Mouse (Mus musculus): Measurements from ENCODE around the gene Necap2.

Necap2 gene

DNA sequence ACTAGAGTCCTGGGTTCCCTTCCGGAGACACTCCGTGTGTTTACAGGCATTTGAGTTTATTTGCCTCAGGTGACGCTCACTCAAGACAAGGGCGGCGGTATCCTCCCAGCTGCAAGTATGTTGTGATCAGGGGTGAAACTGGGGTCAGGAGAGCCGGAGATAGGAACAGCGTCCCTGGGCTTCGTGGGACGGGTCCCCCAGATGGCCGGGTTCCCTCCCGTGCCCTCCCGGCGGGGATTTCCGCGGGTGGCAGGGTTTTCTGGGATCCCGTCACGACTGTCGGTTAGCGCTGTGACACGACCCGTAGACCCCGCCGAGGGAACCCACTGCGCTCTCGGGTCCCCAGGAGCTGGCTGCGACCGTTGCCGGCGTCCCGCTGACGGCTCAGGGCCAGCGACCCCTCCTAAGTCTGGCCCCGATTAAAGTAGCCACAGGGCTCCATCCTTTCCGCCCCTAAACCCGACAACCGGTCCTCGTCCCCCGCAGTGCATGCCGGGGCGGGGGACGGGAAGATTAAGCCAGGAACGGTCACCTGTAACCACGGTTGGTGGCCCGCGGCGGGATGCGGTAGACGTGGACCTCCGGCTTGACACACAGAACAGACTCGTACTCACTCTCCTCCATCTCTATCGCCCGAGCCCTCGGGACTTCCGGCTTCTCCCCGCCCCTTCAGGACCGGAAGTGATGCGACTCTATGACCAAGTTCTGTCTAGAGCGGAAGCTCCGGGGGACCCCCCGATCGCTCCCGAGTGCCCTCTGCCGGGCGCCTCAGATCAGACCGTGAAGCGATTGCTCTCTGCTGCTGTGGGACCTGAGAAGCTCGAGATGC lies at the start of gene Necap2:
TSS of gene Necap2 (minus strand) at position 677 of the 829 bp plus-strand sequence.
- peak; percentile 95 for DNase-seq (ENCODE audit: low spot score)

DNA sequence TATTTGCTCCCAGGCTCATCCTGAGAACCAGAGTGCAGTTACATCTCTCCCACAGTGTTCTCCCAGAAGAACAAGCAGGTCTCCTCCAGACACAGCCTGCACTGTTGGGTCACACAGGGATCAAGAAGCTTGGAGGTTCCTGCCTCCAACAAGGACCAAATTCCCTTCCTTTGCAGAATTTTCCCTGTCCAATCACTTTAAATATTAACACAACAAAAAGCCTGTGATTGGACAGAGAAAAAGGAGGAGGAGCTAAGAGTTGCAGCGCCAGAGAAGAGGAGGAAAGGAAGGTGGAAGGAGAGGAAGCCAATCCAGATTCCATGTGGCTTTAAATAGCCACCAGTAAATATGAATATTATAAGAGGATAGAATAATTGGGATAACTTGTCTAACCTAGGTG lies 44.9 kb upstream of the Necap2 start:
- DNase-seq (ENCODE audit: low spot score), result no peak

DNA sequence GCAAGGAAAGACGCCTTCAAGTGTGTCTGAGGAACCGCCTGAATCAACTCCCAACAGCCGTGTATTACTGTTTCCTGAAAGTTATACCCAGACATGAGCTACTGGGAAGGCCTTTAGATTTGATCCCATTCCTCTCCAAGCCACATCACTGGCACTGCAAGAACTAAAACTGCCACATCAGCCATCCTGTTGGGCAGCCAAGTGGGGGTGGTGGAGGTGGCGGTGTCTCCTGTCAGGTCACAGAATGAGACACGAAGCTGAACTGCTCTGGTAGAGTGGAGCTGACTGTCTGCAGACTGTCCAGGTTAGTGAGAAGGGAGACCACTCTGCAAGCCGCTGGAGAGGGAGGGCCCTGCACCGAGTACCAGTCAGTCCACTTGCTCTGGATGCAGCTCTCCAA lies 44.5 kb upstream of the Necap2 start:
- no peak for DNase-seq (ENCODE audit: low spot score)

DNA sequence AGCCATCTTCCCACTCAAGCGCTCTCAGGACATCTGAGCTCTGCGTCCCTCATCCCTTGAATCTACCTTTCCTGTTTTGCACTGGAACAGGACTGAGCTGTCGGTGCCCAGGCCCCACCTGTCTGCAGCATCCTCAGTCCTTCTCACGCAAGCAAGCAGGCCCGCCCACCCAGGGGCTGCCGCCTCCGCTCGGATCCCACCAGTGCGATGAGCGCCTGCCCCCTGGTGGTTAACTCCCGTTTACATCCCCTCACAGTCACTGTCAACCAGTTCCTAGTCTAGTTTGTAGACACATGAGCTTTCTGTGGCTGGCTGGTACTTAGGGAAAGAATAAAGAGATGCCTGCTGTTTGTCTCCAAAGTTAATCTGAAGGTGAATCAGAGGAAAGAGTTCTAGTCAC lies 42.5 kb upstream of the Necap2 start:
- no peak for DNase-seq (ENCODE audit: low spot score)

DNA sequence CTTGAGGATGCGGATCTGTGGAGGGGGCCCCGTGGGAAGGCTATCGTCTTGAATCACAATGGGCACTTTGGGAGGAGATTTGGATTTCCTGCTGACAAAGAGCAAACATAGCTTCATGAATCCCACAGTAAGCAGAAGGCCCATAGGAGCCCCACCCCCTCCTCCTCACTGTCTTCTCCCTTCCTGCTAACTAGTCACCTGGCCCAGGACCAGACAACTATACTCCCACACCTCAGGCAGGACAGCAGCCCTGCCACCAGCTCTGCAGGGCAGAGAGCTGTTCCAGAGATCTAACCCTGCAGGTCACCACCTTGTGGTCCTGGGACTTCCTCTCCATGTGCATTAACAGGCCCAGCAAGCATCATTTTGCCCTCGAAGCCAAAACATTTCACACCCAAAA lies 40.5 kb upstream of the Necap2 start:
- DNase-seq (ENCODE audit: low spot score), result no peak

DNA sequence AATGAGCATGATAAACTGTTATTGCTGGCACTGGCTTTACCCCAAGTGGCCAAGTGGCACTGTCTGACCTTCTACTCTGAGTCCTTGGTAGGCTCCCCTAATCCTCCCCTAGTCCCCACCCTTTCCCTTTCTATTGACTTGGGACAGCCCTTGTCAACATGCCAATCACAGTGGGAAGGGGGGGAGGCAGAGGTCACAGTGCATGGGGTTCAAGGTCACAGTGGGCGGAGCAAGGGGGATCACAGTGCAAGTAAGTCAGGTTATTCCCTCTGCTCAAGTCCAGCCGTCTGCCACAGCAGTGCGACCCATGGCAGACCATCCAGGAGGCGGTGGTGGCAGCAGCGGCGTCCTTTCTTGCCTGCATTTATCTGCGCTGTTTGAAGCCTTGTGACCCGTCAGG lies 37.2 kb upstream of the Necap2 start:
- no peak for DNase-seq (ENCODE audit: low spot score)

DNA sequence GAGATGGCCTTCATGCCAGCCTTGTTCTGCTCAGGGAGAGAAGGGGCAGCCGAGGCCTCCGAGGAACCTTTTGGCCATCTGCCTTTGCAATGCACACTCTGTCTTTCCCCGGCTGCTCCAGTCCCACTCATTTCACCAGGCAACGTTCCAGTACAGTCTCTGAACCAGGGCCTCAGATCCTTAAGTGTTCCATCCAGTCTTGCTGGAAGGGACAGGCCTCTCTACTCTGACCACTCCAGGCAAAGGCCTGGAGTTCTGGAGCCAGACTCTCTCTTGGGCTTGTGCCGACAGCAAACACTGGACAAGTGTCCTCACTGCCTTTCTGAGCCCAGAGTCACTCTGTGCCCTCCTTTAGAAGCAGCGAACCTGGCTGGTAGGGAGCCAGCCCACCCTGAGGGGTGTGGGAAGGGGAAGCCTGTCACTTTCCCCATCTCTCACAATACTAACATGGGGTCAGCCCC lies 36.4 kb upstream of the Necap2 start:
- DNase-seq (ENCODE audit: low spot score), result peak; percentile 45

DNA sequence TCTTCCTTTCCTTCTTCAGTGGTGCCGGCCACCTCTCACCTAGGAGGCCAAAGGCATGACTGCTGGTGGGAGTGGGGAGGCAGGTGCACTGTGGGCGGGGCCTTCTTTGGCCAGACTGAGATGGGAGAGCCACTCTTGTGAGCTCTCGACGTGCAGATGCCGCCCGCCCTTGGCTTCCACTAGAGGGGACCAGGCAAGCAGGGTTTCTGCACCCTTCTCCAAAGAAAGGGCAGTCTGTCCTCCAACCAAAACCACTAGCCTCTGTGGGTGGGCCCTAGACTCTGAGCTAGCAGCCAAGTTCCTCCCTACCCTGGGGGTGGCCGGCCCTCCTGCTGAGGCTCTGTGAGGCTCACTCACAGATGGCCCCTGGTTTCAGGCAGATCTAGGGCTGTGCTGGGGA lies 35.7 kb upstream of the Necap2 start:
- DNase-seq (ENCODE audit: low spot score), result no peak

DNA sequence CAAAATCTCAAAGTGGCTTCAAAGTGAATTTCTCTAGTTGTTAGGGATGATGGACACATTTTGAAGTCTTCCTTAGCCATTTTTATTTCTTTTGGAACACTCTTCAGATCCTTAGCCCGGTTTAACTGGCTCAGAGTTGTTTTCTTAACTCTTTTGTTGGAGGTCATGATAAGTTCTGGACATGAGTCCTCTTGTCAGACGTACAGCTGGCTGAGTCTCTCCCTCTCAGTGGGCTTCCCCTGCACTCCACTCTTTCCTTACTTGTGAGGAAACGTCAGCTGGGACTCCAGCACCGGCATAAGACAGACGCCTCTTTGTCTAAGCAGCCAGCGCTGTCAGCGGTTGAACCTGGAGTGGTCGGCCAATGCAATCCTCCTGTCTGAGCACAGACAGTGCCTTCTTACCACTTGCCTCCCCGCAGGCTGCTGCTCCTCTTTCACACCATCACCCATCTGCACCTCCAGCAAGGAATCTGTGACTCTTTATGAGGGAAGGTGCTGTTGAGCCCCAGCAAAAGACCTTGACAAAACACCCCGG lies 30.1 kb upstream of the Necap2 start:
- DNase-seq (ENCODE audit: low spot score), result no peak

DNA sequence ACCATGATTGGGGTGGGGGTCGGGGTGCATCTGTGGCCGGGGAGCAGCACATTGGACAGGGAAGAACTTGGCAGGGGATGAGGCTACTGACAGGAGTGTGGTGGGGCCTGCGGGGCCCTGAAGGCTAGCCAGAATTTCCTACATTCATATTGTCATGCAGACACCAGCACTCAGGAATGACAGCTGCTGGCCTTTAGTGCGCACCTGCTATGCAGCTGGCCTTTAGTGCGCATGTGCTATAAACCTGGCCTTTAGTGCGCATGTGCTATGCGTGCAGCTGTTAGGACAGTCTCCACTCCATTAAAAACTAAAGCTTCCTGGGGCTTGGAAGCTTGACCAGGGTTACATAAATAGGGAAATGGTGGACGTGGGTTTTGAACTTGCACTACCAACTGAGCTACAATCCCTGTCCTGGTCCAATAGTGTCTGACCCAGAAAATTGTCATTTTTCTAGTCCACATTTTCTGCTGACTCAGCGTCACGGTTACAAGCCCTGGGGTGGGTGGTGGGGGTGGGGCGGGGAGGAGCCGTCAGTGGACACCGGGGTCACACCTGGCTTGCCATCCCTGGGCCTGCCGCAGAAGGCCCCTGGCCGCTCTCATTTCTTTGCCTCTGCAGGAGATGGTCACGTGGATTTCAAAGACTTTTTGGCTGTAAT lies 28.5 kb upstream of the Necap2 start:
- DNase-seq (ENCODE audit: low spot score), result no peak

DNA sequence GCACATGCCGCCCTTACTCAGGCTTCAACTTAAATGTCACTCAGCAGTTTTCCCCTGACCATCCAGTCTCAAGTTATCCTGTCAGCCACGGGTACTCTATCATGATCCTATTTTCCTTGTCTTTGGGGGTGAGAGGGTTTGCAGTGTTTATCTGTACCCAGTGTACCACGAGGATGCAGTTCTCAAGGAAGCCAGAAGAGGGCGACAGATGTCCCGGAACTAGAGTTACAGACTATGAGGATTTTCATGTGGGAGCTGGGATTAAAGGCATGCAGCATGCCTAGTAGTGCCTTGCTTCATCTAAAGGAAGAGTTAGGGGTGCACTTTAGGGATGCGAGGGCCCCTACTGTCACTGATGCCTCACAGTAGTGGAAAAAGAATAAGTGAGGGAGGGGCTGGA lies 23.7 kb upstream of the Necap2 start:
- DNase-seq (ENCODE audit: low spot score), result peak; percentile 25

DNA sequence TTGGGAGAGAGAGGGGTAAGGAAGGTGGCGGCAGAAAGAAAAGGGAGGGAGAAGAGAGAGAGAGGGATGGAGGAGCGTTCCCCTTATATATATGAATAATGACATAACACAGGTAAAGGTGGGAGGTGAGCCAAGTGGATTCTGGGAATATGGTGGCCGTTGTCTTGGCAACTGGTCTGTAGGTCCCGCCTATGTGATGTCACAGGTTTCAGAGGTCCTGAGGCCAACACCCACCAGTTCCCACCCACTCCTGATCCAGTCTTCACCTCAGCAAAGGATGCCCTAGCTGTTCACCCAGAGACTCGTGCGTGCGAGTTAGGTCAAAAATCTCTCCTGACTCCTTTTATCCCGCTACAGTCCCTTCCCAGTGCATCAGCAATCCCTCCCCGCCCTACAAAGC lies 23.1 kb upstream of the Necap2 start:
- DNase-seq (ENCODE audit: low spot score), result no peak

DNA sequence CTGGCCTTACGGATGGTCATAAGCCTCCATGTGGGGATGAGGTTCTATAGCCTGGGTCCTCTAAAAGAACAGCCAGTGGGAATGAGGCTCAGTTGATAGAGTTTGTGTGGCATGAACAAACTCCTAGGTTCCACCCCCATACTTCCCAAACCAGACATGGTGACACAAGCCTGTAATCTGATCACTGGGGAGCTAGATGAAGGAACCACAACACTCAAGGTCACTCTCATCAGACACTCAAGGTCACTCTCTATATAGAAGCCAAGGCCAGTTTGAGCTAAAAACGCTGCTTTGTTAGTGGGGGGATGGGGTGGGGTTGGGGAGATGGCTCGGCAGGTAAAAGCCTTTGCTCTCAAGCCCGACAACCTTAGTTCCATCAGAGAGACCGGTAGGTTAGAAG lies 21.8 kb upstream of the Necap2 start:
- no peak for DNase-seq (ENCODE audit: low spot score)

DNA sequence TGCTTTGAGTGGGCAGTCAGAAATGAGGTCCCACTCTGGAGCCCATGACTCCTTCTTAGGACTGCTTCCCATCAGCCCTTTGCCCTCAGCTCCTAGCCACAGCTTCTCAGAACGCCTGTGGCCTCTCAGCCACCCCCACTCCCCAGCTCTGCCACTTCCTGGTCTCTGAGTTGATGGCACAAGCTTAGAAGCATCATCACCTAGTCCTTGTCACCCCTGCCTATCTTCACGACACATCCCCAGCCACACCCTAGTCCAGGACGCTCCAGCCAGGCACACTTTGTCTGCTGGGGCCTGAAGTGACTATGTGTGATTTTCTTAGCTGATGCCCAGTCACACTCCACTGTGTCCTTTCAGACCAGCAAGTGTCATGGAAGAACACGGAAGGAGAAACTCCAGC lies 20.8 kb upstream of the Necap2 start:
- DNase-seq (ENCODE audit: low spot score), result no peak

DNA sequence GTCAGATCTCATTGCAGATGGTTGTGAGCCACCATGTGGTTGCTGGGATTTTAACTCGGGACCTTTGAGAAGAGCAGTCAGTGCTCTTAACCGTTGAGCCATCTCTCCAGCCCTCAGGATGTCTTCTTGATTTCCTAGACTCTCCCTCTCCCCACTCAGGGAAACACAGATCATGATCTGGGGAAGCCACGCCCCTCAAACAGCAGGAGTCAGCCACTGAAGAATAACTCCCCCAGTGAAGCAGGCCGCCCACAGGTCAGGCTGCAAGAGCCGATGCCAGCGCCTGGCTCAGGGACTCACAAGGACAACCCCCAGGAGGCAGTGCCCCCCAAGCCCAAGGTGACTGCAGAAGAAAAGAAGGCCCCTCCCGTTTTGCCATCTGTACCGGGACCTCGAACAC lies 18.6 kb upstream of the Necap2 start:
- no peak for DNase-seq (ENCODE audit: low spot score)

DNA sequence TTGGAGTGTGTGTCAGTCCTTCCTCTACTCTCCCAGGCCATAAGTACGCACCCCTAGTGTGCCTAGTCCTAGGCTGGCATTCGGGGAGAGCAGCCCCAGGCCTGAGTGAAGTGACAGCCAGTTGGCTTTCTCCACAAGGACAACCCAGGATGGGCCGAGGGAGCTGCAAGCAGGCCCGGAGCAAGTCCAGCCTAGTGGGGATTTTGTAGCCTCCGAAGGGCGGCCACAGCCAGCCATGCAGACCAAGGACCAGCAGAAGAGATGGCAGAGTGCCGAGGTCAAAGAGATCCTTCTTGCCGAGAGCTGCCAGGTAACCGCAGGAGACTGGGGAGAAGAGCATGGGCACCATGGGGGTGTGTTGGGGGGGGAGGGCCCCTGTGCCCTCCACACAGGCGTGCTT lies 16.9 kb upstream of the Necap2 start:
- no peak for DNase-seq (ENCODE audit: low spot score)

DNA sequence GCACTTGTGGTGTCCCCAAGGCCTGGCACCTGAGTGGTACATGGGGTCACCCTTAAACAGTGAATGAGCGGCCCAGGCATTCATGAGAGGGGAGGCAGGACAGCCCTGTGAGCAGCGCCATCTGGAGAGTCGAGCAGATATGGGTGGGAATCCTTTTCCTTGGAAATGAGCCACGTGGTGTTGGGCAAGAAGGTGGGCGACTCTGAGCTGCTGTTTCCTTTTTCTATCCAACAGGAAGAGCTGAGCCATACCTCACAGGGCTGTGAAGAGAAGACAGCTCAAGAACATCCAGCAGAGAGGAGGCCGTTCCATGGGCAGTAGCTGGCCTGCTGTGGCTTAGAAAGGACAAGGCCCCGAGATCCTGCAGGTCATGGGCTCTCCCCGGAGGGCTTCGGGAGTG lies 10.6 kb upstream of the Necap2 start:
- DNase-seq (ENCODE audit: low spot score), result no peak

DNA sequence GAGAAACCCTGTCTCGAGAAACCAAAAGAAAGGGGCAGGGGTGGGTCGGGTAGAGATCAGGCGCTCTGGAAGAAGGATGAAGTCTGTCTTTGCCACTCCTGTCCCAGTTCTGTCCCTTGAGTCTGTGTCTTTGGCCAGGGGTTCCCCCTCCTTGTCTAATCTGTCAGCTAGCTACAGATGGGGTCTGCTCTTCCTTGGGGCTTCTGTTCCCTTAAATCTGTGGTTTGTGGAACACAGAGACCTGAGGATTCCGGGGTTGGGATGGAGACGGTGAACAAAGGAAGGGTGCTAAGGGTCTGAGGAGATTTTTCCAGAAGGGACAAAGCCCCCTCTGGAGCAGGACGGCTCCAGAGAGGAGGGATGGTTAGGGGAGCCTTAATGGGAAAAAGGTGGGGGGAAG lies 9.9 kb upstream of the Necap2 start, which contains the start of gene Spata21:
TSS of gene Spata21 (plus strand) at position 301 of the 400 bp plus-strand sequence.
- DNase-seq (ENCODE audit: low spot score), result no peak

DNA sequence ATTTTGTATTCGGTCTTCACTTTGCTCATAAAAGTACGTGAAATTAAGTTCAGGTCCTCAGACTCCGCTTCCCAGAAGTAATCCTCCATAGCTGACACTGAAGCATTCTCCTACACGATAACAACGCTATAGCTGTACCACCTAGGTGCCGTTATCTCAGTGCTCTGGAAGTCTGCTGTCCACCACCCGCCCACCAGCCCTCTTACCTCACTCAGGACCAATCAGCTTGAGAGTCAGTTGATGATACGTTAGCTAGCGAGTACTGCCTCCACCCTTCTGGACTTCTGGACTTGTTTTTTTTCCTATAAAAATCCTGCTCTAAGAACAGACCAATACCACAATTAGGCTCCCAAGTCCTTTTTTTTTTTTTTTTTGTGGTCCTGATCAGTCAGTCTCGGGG lies 8.7 kb upstream of the Necap2 start:
- no peak for DNase-seq (ENCODE audit: low spot score)

DNA sequence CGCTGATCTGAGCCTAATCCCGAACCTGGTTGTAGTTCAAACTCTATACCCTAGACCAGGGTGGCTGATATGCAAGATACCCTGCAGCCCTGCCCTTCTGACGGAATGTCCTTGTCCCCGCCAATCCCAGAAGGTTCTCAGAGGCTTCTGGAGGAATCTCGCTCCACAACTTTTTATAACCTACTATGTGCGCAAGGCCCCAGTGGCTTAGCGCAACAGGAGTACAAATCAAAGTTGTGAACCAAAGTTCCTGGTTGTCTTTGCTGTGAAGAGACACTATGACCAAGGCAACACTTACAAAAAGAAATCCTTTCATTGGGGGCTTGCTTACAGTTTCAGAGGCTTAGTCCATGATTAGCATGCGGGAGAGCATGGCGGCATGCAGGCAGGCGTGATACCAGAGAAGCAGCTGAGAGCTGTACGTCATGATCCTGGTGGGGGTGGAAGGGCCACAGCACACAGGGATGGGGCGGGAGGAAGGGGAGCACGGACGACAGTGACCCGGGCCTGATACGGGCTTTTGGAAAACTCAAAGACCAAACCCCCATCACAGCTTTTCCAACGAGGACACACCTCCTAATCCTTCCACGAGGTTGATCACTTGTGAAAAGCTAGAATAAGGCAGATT lies 467 bp upstream of the Necap2 start:
- DNase-seq (ENCODE audit: low spot score), result no peak

DNA sequence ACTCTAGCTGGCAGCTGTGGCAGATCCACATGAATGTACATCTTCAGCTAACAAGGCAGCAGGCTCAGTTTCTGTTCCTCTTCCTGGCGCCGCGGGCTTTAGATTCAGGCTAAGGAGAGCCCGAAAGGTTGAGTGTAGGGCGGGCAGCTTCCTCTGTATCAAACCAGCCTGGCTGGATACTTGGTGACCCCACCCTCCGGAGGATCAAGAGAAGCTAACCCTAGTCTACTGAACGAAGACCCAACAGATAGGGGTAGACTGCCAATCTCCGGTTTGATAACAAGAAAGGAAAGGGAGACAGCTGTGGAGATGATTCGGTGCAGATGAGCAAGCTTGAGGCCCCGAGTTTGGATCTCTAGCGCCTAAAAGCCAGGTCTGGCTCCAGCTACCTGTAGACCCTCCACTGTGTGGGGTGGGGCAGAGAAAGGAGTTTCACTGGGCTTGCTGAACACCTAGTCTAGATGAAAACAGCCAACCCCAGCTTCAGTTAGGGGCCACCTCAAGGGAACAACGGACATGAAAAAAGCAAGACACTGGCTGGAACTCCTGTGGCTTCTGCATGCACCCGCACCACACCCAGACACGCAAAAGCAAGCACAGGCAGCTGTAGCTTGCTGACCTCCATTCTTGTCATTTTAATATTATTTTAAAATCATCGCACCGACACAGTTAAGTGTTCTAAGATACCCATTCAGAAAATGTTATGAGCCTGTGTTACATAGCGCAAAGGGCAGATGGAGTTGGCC lies 1.2 kb downstream of the Necap2 start:
- DNase-seq (ENCODE audit: low spot score), result no peak

DNA sequence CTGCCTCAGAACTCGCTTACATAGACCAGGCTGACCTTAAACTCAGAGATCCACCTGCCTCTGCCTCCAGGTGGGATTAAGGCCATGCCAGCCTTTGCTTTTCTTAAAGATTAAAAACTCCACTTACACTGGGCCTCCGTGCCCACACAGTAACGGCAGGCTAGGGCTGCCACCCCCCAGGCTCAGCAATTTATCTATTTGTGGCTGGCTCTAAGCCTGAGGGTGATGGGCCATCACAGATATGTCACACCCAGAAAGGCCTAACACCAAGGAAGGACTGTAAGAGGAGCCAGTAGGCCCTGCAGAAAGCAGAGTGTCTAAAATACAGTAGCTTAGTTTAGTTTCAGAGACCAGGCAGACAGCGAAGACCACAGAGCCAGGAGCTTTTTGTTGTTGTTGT lies 4.0 kb downstream of the Necap2 start:
- no peak for DNase-seq (ENCODE audit: low spot score)
